Mouse (Mus musculus): ENCODE measurements around the gene Pgap2. TPM values are rescaled to one million over a fixed set of nuclear protein-coding genes. Genes with fewer than 3 reads are reported as not detected.

The Pgap2 gene
- total and polyA plus RNA-seq, 3 experiments, result 18.3 to 38.5 (median 23.7) TPM

GRCm38 (mm10) chr7:102259716-102260479, 49.9 kb downstream of the Pgap2 start:
- Histone ChIP-seq H3K9me3 (replicated peaks; ENCODE audit: low read length) (no peaks in the 10 kb centered on the region), H3K4me1 (ENCODE audit: control insufficient read depth in 1 of 2, insufficient read depth in 2 of 2) (no peaks in the 10 kb centered on the region), H3K9ac (ENCODE audit: insufficient read depth, low read depth) (no peak overlapping the region), H3K4me2 (ENCODE audit: insufficient read depth, low read depth, poor library complexity, severe bottlenecking) (no peak overlapping the region), H3K36me3 (replicated peaks in 1 of 2; ENCODE audit: control insufficient read depth in 1 of 2, insufficient read depth in 1 of 2, low read length in 1 of 2) (no peaks in the 10 kb centered on the region), H3K79me2 (replicated peaks; ENCODE audit: control insufficient read depth, extremely low read depth, insufficient read depth, poor library complexity, severe bottlenecking) (no peaks in the 10 kb centered on the region), H3K4me3 (replicated peaks in 1 of 3; ENCODE audit: low read depth in 2 of 3, low read length in 2 of 3, poor library complexity in 1 of 3) (no peak overlapping the region), H3K27me3 (replicated peaks) (no peaks in the 10 kb centered on the region), H3K27ac (ENCODE audit: insufficient read depth, low read depth) (no peak overlapping the region)
- TF ChIP-seq SIN3A (IDR thresholded peaks at IDR 0.05; ENCODE audit: low read length) (no peak), POLR2A (IDR thresholded peaks at IDR 0.05; ENCODE audit: low read depth, low read length) (no peak), ETS1 (conservative IDR thresholded peaks at IDR 0.05; ENCODE audit: low read depth, low read length) (no peak), RAD21 (IDR thresholded peaks at IDR 0.05; ENCODE audit: low read depth, low read length) (no peak), NELFE (IDR thresholded peaks at IDR 0.05; ENCODE audit: low read depth, low read length) (no peak), UBTF (IDR thresholded peaks at IDR 0.05; ENCODE audit: low read depth, low read length) (no peak), MAFK (IDR thresholded peaks at IDR 0.05; ENCODE audit: insufficient replicate concordance, low read length) (no peak), HCFC1 (IDR thresholded peaks at IDR 0.05; ENCODE audit: low read depth, low read length) (no peak), ZMIZ1 (IDR thresholded peaks at IDR 0.05; ENCODE audit: low read depth, low read length) (no peak), MAX (IDR thresholded peaks at IDR 0.05; ENCODE audit: low read length) (no peak), MXI1 (IDR thresholded peaks at IDR 0.05; ENCODE audit: low read depth, low read length) (no peak), E2F4 (IDR thresholded peaks at IDR 0.05; ENCODE audit: insufficient replicate concordance, low read depth, low read length) (no peak), POLR2AphosphoS2 (IDR thresholded peaks at IDR 0.05; ENCODE audit: low read depth, low read length) (no peak), SMC3 (IDR thresholded peaks at IDR 0.05; ENCODE audit: low read depth, low read length) (no peak), USF1 (IDR thresholded peaks at IDR 0.05; ENCODE audit: low read depth, low read length) (no peak)
- DNase-seq (ENCODE audit: extremely low read depth), result no peak
- in situ Hi-C loops (cut with MboI; ENCODE audit: low pct_ligation_motif_present, low pct_unique_long_range_greater_than_20kb, low sequenced_read_pairs) (loop anchor here (25.0 kb wide), 1 partner anchor 598 kb away; the partner anchor contains the start of gene Clpb), dilution Hi-C loops (cut with MboI; ENCODE audit: extremely low pct_ligation_motif_present, extremely low pct_unique_long_range_greater_than_20kb, low sequenced_read_pairs) (no loop called here)

- dilution Hi-C loops (cut with MboI; ENCODE audit: extremely low pct_ligation_motif_present, extremely low pct_unique_long_range_greater_than_20kb, low sequenced_read_pairs) (no loop called here), in situ Hi-C loops (cut with MboI; ENCODE audit: low pct_ligation_motif_present, low pct_unique_long_range_greater_than_20kb, low sequenced_read_pairs) (loop anchor here (25.0 kb wide), 1 partner anchor 598 kb away; the partner anchor contains the start of gene Clpb)
- no peak for DNase-seq (ENCODE audit: extremely low read depth)
- no peak overlapping the region for H3K27ac ChIP-seq (ENCODE audit: insufficient read depth, low read depth)
- no peaks in the 10 kb centered on the region for H3K79me2 ChIP-seq (replicated peaks; ENCODE audit: control insufficient read depth, extremely low read depth, insufficient read depth, poor library complexity, severe bottlenecking)
- no peak overlapping the region for H3K4me2 ChIP-seq (ENCODE audit: insufficient read depth, low read depth, poor library complexity, severe bottlenecking)
- no peak overlapping the region for H3K4me3 ChIP-seq (replicated peaks in 1 of 3; ENCODE audit: low read depth in 2 of 3, low read length in 2 of 3, poor library complexity in 1 of 3)
- no peak overlapping the region for H3K9ac ChIP-seq (ENCODE audit: insufficient read depth, low read depth)
- H3K36me3 ChIP-seq (replicated peaks in 1 of 2; ENCODE audit: control insufficient read depth in 1 of 2, insufficient read depth in 1 of 2, low read length in 1 of 2), result no peaks in the 10 kb centered on the region
- no peaks in the 10 kb centered on the region for H3K9me3 ChIP-seq (replicated peaks; ENCODE audit: low read length)
- TF ChIP-seq ZC3H11A (IDR thresholded peaks at IDR 0.05; ENCODE audit: low read depth, low read length) (no peak), JUN (IDR thresholded peaks at IDR 0.05; ENCODE audit: insufficient read depth, low read depth, low read length) (no peak), ZNF384 (IDR thresholded peaks at IDR 0.05; ENCODE audit: low read depth, low read length) (0 out of 2 replicates have a peak, but pooled peaks have one; percentile 17), BHLHE40 (IDR thresholded peaks at IDR 0.05; ENCODE audit: low read depth, low read length) (no peak), CHD2 (IDR thresholded peaks at IDR 0.05; ENCODE audit: low read length) (no peak)
- no peaks in the 10 kb centered on the region for H3K27me3 ChIP-seq (replicated peaks)
- no peaks in the 10 kb centered on the region for H3K4me1 ChIP-seq (ENCODE audit: control insufficient read depth in 1 of 2, insufficient read depth in 2 of 2)
These were observed 50.5 kb downstream of the Pgap2 start for GRCm38 (mm10) chr7:102260518-102260917.
